Mouse (Mus musculus): ENCODE data around the gene Phlpp1. TPM values are rescaled to one million over a fixed set of nuclear protein-coding genes. Genes with fewer than 3 reads are reported as not detected.
A peak's percentile ranks its signal among the peaks of the same experiment; 100 is the strongest.

Phlpp1 gene
- total and polyA plus RNA-seq, 3 experiments: 14.8 to 38.4 (median 20.9) TPM

- TF ChIP-seq NRF1 (IDR thresholded peaks at IDR 0.05; ENCODE audit: low read depth, low read length): peak; percentile 30; the same call in 1 of the 2 replicates
- peak; percentile 98 for TF ChIP-seq SMC3 (IDR thresholded peaks at IDR 0.05; ENCODE audit: low read depth, low read length)
- no peak for TF ChIP-seq TBP (conservative IDR thresholded peaks at IDR 0.05; ENCODE audit: low read depth, low read length)
- 0 out of 2 replicates have a peak, but pooled peaks have one; percentile 9 for TF ChIP-seq JUND (conservative IDR thresholded peaks at IDR 0.05; ENCODE audit: low read depth, low read length)
- TF ChIP-seq TCF12 (IDR thresholded peaks at IDR 0.05; ENCODE audit: low read depth, low read length): 0 out of 2 replicates have a peak, but pooled peaks have one; percentile 11
- TF ChIP-seq SIN3A (IDR thresholded peaks at IDR 0.05; ENCODE audit: low read length): peak; percentile 48
- no peak for TF ChIP-seq HCFC1 (IDR thresholded peaks at IDR 0.05; ENCODE audit: low read depth, low read length)
- TF ChIP-seq ZC3H11A (IDR thresholded peaks at IDR 0.05; ENCODE audit: low read depth, low read length): peak; percentile 86
- no peak for TF ChIP-seq ZKSCAN1 (IDR thresholded peaks at IDR 0.05; ENCODE audit: borderline replicate concordance, low read depth, low read length)
- TF ChIP-seq RAD21 (IDR thresholded peaks at IDR 0.05; ENCODE audit: low read depth, low read length): peak; percentile 91
- no peak for TF ChIP-seq NELFE (IDR thresholded peaks at IDR 0.05; ENCODE audit: low read depth, low read length)
- 0 out of 2 replicates have a peak, but pooled peaks have one; percentile 19 for TF ChIP-seq ELF1 (IDR thresholded peaks at IDR 0.05; ENCODE audit: low read depth, low read length)
- TF ChIP-seq IRF4 (IDR thresholded peaks at IDR 0.05; ENCODE audit: low read depth, low read length): peak; percentile 37; the same call in 1 of the 2 replicates
- no peak for TF ChIP-seq EP300 (IDR thresholded peaks at IDR 0.05; ENCODE audit: low read length)
- TF ChIP-seq CTCF (conservative IDR thresholded peaks at IDR 0.05 in 1 of 2, IDR thresholded peaks at IDR 0.05 in 1 of 2; ENCODE audit: low read depth in 2 of 2, low read length in 2 of 2): peak; percentile 43 to 87; a peak in 3 of 4 replicates
- H3K4me2 ChIP-seq (ENCODE audit: insufficient read depth, low read depth, poor library complexity, severe bottlenecking): no peak overlapping the region
- no peak overlapping the region for H3K27ac ChIP-seq (ENCODE audit: insufficient read depth, low read depth)
- in situ Hi-C loops (cut with MboI; ENCODE audit: low pct_ligation_motif_present, low pct_unique_long_range_greater_than_20kb, low sequenced_read_pairs): loop anchor here (5.0 to 10.0 kb wide), 2 partner anchors 217 to 485 kb away; partner anchors contain the start of gene Phlpp1
- H3K79me2 ChIP-seq (replicated peaks; ENCODE audit: control insufficient read depth, extremely low read depth, insufficient read depth, poor library complexity, severe bottlenecking): no peaks in the 10 kb centered on the region
- peak; percentile 73 for DNase-seq (ENCODE audit: extremely low read depth)
- no peak overlapping the region for H3K4me3 ChIP-seq (replicated peaks in 1 of 3; ENCODE audit: low read depth in 2 of 3, low read length in 2 of 3, poor library complexity in 1 of 3)
- peaks cover 40 to 86% of the 10 kb centered on the region in 2 experiments for H3K36me3 ChIP-seq (replicated peaks in 1 of 2; ENCODE audit: control insufficient read depth in 1 of 2, insufficient read depth in 1 of 2, low read length in 1 of 2)
- peaks cover 0 to 13% of the 10 kb centered on the region in 2 experiments; a peak in 2 of 4 replicates for H3K4me1 ChIP-seq (ENCODE audit: control insufficient read depth in 1 of 2, insufficient read depth in 2 of 2)
- dilution Hi-C loops (cut with MboI; ENCODE audit: extremely low pct_ligation_motif_present, extremely low pct_unique_long_range_greater_than_20kb, low sequenced_read_pairs): no loop called here
- H3K9me3 ChIP-seq (replicated peaks; ENCODE audit: low read length): no peaks in the 10 kb centered on the region
- H3K9ac ChIP-seq (ENCODE audit: insufficient read depth, low read depth): no peak overlapping the region
- no peaks in the 10 kb centered on the region for H3K27me3 ChIP-seq (replicated peaks)
Measured at GRCm38 (mm10) chr1:106389673-106390072, 218.1 kb downstream of the Phlpp1 start.

DNA sequence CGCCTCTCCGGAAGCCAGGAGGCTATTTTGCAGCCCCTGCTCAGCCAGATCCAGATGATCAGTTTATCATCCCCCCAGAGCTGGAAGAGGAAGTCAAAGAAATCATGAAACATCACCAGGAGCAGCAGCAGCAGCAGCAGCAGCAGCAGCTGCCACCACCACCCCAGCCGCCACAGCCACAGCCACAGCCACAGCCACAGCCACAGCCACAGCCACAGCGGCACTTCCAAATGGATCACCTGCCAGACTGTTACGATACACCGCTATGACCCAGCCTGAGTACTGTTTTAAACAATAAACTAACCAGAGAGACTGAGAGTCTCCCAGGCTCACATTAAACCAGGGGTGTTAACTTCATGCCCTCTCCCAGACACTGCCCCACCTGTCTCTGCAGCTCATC is 221.5 kb downstream of the Phlpp1 start:
- Histone ChIP-seq H3K79me2 (replicated peaks; ENCODE audit: control insufficient read depth, extremely low read depth, insufficient read depth, poor library complexity, severe bottlenecking) (no peaks in the 10 kb centered on the region), H3K4me2 (ENCODE audit: insufficient read depth, low read depth, poor library complexity, severe bottlenecking) (no peak overlapping the region), H3K4me3 (replicated peaks in 1 of 3; ENCODE audit: low read depth in 2 of 3, low read length in 2 of 3, poor library complexity in 1 of 3) (no peak overlapping the region), H3K27ac (ENCODE audit: insufficient read depth, low read depth) (no peak overlapping the region), H3K9me3 (replicated peaks; ENCODE audit: low read length) (no peaks in the 10 kb centered on the region), H3K36me3 (replicated peaks in 1 of 2; ENCODE audit: control insufficient read depth in 1 of 2, insufficient read depth in 1 of 2, low read length in 1 of 2) (peaks cover 31 to 64% of the 10 kb centered on the region in 2 experiments), H3K27me3 (replicated peaks) (no peaks in the 10 kb centered on the region), H3K4me1 (ENCODE audit: control insufficient read depth in 1 of 2, insufficient read depth in 2 of 2) (peaks cover 0 to 18% of the 10 kb centered on the region in 2 experiments; a peak in 2 of 4 replicates), H3K9ac (ENCODE audit: insufficient read depth, low read depth) (no peak overlapping the region)
- DNase-seq (ENCODE audit: extremely low read depth): no peak
- TF ChIP-seq USF1 (IDR thresholded peaks at IDR 0.05; ENCODE audit: low read depth, low read length) (no peak), ETS1 (conservative IDR thresholded peaks at IDR 0.05; ENCODE audit: low read depth, low read length) (no peak), ZKSCAN1 (IDR thresholded peaks at IDR 0.05; ENCODE audit: borderline replicate concordance, low read depth, low read length) (no peak), RCOR1 (conservative IDR thresholded peaks at IDR 0.05; ENCODE audit: low read depth, low read length) (no peak), CTCF (conservative IDR thresholded peaks at IDR 0.05 in 1 of 2, IDR thresholded peaks at IDR 0.05 in 1 of 2; ENCODE audit: low read depth in 2 of 2, low read length in 2 of 2) (no peak)
- in situ Hi-C loops (cut with MboI; ENCODE audit: low pct_ligation_motif_present, low pct_unique_long_range_greater_than_20kb, low sequenced_read_pairs): loop anchor here (5.0 to 10.0 kb wide), 2 partner anchors 221 to 488 kb away; partner anchors contain the start of gene Phlpp1
- dilution Hi-C loops (cut with MboI; ENCODE audit: extremely low pct_ligation_motif_present, extremely low pct_unique_long_range_greater_than_20kb, low sequenced_read_pairs): no loop called here

Data from CH12.LX (cell line).